Mouse (Mus musculus) T-helper 1 cell (primary cell): ENCODE measurements around the gene Mtss1l.

Experiments used
- in situ Hi-C: fragments of 300-600 bp; cut with MboI, MseI; formaldehyde crosslinking; loops from one replicate; pipeline ENCODE4 v1.15.1; 2025; ENCODE audit warnings: high pct_unique_total_duplicates

The Mtss1l gene

GRCm38 (mm10) chr8:110738591-110739195 is 17.4 kb downstream of the Mtss1l start:
- in situ Hi-C loops = no loop called here

- in situ Hi-C loops = no loop called here
Observed at GRCm38 (mm10) chr8:110740629-110741175, 19.4 kb downstream of the Mtss1l start.

- in situ Hi-C loops = no loop called here
Observed at GRCm38 (mm10) chr8:110741816-110742451, 20.7 kb downstream of the Mtss1l start.

GRCm38 (mm10) chr8:110742452-110742818 is 21.2 kb downstream of the Mtss1l start:
- in situ Hi-C loops = no loop called here

GRCm38 (mm10) chr8:110745162-110745561 is 23.9 kb downstream of the Mtss1l start:
- in situ Hi-C loops = no loop called here

- in situ Hi-C loops = no loop called here
Observed at GRCm38 (mm10) chr8:110746661-110747060, 25.4 kb downstream of the Mtss1l start.

- in situ Hi-C loops = loop anchor here (10.0 kb wide), 1 partner anchor 55 kb away; the partner anchor contains the start of gene Il34
Observed at GRCm38 (mm10) chr8:110749500-110750170, 28.4 kb downstream of the Mtss1l start.

GRCm38 (mm10) chr8:110750269-110750668 is 29.0 kb downstream of the Mtss1l start:
- in situ Hi-C loops = loop anchor here (10.0 kb wide), 1 partner anchor 55 kb away; the partner anchor contains the start of gene Il34

GRCm38 (mm10) chr8:110751490-110751889 is 30.2 kb downstream of the Mtss1l start:
- in situ Hi-C loops = loop anchor here (10.0 kb wide), 1 partner anchor 53 kb away; the partner anchor contains the start of gene Il34

- in situ Hi-C loops = loop anchor here (10.0 kb wide), 1 partner anchor 50 kb away; the partner anchor contains the start of gene Il34
Observed at GRCm38 (mm10) chr8:110754713-110755112, 33.4 kb downstream of the Mtss1l start.

- in situ Hi-C loops = loop anchor here (10.0 kb wide), 1 partner anchor 49 kb away; the partner anchor contains the start of gene Il34
Observed at GRCm38 (mm10) chr8:110755511-110756170, 34.4 kb downstream of the Mtss1l start.

GRCm38 (mm10) chr8:110756196-110756595 is 34.9 kb downstream of the Mtss1l start:
- in situ Hi-C loops = loop anchor here (10.0 kb wide), 1 partner anchor 49 kb away; the partner anchor contains the start of gene Il34

- in situ Hi-C loops = no loop called here
Observed at GRCm38 (mm10) chr8:110760280-110760940, 39.1 kb downstream of the Mtss1l start.

GRCm38 (mm10) chr8:110761185-110761584 is 39.9 kb downstream of the Mtss1l start:
- in situ Hi-C loops = no loop called here

- in situ Hi-C loops = no loop called here
Observed at GRCm38 (mm10) chr8:110761988-110762387, 40.7 kb downstream of the Mtss1l start.

- in situ Hi-C loops = no loop called here
Observed at GRCm38 (mm10) chr8:110764671-110765070, 43.4 kb downstream of the Mtss1l start.

- in situ Hi-C loops = no loop called here
Observed at GRCm38 (mm10) chr8:110767261-110767660, 46.0 kb downstream of the Mtss1l start.

- in situ Hi-C loops = no loop called here
Observed at GRCm38 (mm10) chr8:110772452-110772851, 51.2 kb downstream of the Mtss1l start.

- in situ Hi-C loops = no loop called here
Observed at GRCm38 (mm10) chr8:110774047-110774446, 52.8 kb downstream of the Mtss1l start.

GRCm38 (mm10) chr8:110774725-110775124 is 53.4 kb downstream of the Mtss1l start:
- in situ Hi-C loops = no loop called here

- in situ Hi-C loops = no loop called here
Observed at GRCm38 (mm10) chr8:110775316-110775715, 54.0 kb downstream of the Mtss1l start.
